Mouse (Mus musculus) C2C12 (cell line): ENCODE measurements around the gene Psmg3. TPM values are rescaled to one million over a fixed set of nuclear protein-coding genes. Genes with fewer than 3 reads are reported as not detected.

Experiments
- H3K27me3 ChIP-seq: one replicate; pipeline ENCODE4 v1.6.1; 2011; ENCODE audit not compliant: control insufficient read depth, insufficient read depth, insufficient read length
- H3K36me3 ChIP-seq: one replicate; pipeline ENCODE4 v1.6.1; 2011; ENCODE audit not compliant: control insufficient read depth, insufficient read depth
- H3K4me3 ChIP-seq: one replicate; pipeline ENCODE4 v1.5.1; 2011; ENCODE audit warnings: mild to moderate bottlenecking, control low read depth; ENCODE audit not compliant: poor library complexity, insufficient read depth, severe bottlenecking
- H3K79me2 ChIP-seq: one replicate; pipeline ENCODE4 v1.6.1; 2011; ENCODE audit not compliant: control insufficient read depth, insufficient read depth
- H3K79me3 ChIP-seq: one replicate; pipeline ENCODE4 v1.6.1; 2011; ENCODE audit warnings: low read depth, control low read depth
- H3ac ChIP-seq: one replicate; pipeline ENCODE3; 2011; ENCODE audit warnings: low read depth; ENCODE audit not compliant: control insufficient read depth, insufficient read length
- CEBPB ChIP-seq: IDR thresholded peaks from one replicate; pipeline ENCODE4 v1.6.1; 2011; ENCODE audit warnings: low read depth, mild to moderate bottlenecking, control low read depth, moderate library complexity
- CTCF ChIP-seq: IDR thresholded peaks from one replicate; pipeline ENCODE4 v1.5.1; 2011; ENCODE audit not compliant: control insufficient read depth, insufficient read depth, insufficient read length
- FOSL1 ChIP-seq: IDR thresholded peaks from one replicate; pipeline ENCODE4 v1.8.0; 2011; ENCODE audit warnings: mild to moderate bottlenecking, low read length; ENCODE audit not compliant: poor library complexity, insufficient read depth, severe bottlenecking
- MAX ChIP-seq: IDR thresholded peaks from one replicate; pipeline ENCODE4 v1.6.1; 2011; ENCODE audit warnings: mild to moderate bottlenecking, control low read depth
- MYOD1 ChIP-seq: IDR thresholded peaks from one replicate; pipeline ENCODE4 v1.6.1; 2011; ENCODE audit warnings: low read depth; ENCODE audit not compliant: control insufficient read depth, insufficient read length
- MYOG ChIP-seq: IDR thresholded peaks from one replicate; pipeline ENCODE4 v1.6.1; 2011; ENCODE audit not compliant: control insufficient read depth, insufficient read length; ENCODE audit errors: extremely low read depth
- USF1 ChIP-seq: IDR thresholded peaks from one replicate; pipeline ENCODE4 v1.6.1; 2011; ENCODE audit warnings: low read depth, mild to moderate bottlenecking, control low read depth, moderate library complexity
- polyA plus RNA-seq: library from polyadenylated mRNA; unstranded; fragments of >200 nt; fragmentation: generic; extraction: Trizol; gene quantifications from one replicate; pipeline ENCODE4 v1.2.1, GENCODE M21; 2012; ENCODE audit warnings: missing spikeins

Gene Psmg3
- polyA plus RNA-seq, 1 experiment = 68.8 TPM

DNA sequence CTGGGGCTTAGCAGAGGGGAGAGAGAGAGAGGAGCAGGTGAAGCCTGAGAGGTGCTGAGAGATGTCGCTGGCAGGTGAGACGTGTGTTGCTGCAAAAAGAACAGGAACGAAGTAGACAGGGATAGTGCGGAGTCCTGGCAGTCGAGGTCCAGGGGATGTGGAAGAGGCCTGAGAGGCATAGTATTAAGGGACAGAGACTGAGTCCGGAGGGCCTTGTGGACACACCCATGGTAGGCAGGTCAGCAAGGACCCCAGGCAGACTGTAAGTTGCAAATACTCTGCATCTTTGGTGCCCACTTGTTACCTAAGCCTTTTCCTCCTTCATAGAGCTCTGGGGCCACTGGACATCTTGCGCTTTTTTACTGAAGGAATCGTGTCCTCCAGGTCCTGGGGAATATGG is 25.5 kb downstream of the Psmg3 start:
- H3K79me3 ChIP-seq = peaks cover 15% of the 10 kb centered on the region
- H3K27me3 ChIP-seq = no peaks in the 10 kb centered on the region
- H3K36me3 ChIP-seq = peaks cover 28% of the 10 kb centered on the region
- no peak overlapping the region for H3ac ChIP-seq
- TF ChIP-seq CTCF = no peak
- TF ChIP-seq CEBPB = no peak
- TF ChIP-seq MYOG = no peak
- TF ChIP-seq MAX = no peak
- no peak for TF ChIP-seq MYOD1
- no peak for TF ChIP-seq USF1
- TF ChIP-seq FOSL1 = no peak
- no peak overlapping the region for H3K4me3 ChIP-seq
- peaks cover 25% of the 10 kb centered on the region for H3K79me2 ChIP-seq

DNA sequence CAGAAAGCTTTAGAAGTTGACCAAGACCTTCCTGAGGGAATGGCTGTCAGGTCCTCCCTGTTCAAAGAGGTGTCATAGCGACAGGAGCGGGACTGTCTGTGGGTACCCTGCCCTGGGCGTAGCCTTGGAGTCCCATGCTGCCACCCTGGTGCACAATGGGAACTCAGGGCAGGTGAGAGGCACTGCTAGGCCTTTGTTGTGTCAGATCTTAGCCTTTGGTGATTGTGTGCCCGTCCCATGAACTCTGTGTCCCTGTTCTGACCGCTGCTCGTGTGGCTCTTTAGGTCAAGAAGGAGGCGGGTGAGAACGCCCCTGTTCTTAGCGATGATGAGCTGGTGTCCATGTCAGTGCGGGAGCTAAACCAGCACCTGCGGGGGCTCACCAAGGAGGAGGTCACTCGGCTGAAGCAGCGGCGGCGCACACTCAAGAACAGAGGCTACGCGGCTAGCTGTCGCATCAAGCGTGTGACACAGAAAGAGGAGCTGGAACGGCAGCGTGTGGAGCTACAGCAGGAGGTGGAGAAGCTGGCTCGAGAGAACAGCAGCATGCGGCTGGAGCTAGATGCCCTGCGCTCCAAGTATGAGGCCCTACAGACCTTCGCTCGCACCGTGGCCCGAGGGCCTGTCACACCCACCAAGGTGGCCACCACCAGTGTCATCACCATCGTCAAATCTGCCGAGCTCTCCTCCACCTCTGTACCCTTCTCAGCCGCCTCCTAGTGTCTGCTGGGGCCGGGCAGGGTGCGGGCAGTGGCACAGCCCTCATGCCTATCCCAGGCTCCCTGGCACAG is 26.7 kb downstream of the Psmg3 start:
- no peaks in the 10 kb centered on the region for H3K27me3 ChIP-seq
- peaks cover 22% of the 10 kb centered on the region for H3K79me3 ChIP-seq
- no peak overlapping the region for H3K4me3 ChIP-seq
- TF ChIP-seq FOSL1 = no peak
- no peak for TF ChIP-seq CTCF
- TF ChIP-seq MAX = no peak
- no peak for TF ChIP-seq MYOD1
- no peak for TF ChIP-seq USF1
- no peak for TF ChIP-seq CEBPB
- TF ChIP-seq MYOG = no peak
- peaks cover 28% of the 10 kb centered on the region for H3K36me3 ChIP-seq
- no peak overlapping the region for H3ac ChIP-seq
- peaks cover 36% of the 10 kb centered on the region for H3K79me2 ChIP-seq

DNA sequence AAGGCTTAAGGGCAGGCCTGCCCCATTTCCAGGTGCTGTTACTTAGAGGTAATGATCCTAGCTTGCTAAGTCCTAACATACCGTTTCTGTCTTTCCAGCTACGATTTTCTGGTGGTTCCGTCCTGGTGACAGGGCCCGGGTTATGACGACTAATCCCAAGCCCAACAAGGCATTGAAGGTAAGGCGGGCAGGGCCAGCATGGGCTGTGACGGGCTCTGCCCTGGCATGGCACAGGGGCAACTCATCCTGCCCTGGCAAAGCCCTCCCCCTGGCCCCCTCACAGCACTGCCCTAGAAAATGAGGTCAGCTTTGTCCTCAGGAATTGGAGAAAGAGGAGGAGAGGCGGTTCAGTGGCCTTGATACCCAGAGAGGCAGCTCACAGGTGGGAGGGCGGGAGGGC is 27.6 kb downstream of the Psmg3 start:
- Histone ChIP-seq H3ac (no peak overlapping the region), H3K79me2 (peaks cover 45% of the 10 kb centered on the region), H3K36me3 (peaks cover 28% of the 10 kb centered on the region), H3K79me3 (peaks cover 26% of the 10 kb centered on the region), H3K27me3 (no peaks in the 10 kb centered on the region), H3K4me3 (no peak overlapping the region)
- no peak for TF ChIP-seq USF1
- no peak for TF ChIP-seq CEBPB
- TF ChIP-seq MAX = no peak
- TF ChIP-seq FOSL1 = no peak
- no peak for TF ChIP-seq MYOG
- no peak for TF ChIP-seq CTCF
- TF ChIP-seq MYOD1 = no peak

DNA sequence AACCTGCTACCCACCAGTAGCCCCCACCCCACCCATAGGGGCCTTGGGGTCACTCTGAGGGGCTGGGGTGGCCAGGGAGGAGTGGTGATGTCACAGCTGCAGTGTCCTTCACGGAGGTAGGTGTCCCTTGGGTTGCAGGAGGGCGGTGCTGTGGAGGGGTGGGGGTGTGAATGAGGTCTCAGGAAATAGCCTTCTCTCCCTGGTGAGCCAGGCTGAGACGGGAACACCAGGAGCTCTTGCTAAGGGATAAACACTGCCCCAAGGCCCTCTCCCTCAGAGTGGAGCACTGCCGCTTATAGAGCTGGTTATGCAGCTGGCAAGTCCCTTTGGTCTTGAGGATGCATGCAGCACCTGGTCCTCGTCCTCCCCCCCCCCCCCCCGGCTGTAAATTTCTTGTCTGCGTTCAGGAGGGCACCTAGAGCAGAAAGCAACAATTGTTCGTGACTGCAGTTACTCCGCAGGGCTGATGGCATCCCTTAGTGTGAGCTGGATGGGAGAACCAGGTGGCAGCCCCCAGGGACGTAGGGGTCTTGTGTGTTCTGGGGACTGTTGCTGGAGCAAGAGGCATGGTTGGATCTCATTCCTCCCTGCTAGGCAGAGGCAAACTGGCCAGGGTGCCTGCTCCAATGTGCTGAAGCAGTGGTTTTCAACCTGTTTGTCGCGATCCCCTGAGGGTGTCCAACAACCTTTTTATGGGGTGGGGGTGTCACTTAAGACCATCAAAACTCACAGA is 28.4 kb downstream of the Psmg3 start:
- Histone ChIP-seq H3K4me3 (no peak overlapping the region), H3K79me2 (peaks cover 52% of the 10 kb centered on the region), H3K36me3 (peaks cover 28% of the 10 kb centered on the region), H3ac (peak overlapping the region; percentile 7), H3K27me3 (no peaks in the 10 kb centered on the region), H3K79me3 (peaks cover 31% of the 10 kb centered on the region)
- TF ChIP-seq MYOG (no peak), MYOD1 (no peak), FOSL1 (no peak), CEBPB (no peak)

DNA sequence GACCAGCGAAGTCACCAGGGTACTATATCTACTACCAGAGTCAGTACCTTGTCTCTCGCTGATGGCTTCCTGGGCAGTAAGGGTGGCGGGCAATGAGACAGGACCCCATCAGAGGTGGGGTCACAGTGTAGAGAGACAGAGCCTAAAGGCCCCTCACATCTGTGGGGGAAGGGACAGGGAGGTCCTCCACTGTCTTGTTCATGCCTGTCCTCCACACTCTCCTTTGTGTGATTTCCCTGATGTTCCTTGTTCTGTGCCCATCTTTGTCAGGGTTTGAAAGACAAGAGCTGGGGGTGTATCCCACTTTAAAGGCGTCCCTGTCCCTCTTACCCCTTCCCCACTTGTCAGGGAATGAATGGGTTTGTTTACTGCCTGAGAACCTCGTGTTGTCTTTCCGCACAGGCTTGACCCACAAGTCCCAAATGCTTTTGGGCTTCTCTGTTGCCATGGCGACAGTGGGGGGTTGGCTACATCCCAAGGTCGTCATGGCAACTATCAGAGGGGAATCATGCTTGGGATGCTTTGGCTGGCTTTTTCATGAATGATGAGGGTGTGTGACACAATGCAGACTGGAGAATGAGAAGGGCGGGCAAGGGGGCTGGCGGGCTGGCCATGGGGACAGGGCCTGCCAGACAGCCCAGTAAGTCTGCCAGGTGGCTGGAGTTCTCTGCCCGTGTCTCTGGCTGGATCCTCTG is 29.1 kb downstream of the Psmg3 start:
- no peak overlapping the region for H3K4me3 ChIP-seq

More for the DNA sequence above, 29.1 kb downstream of the Psmg3 start:
- H3K79me3 ChIP-seq = peaks cover 31% of the 10 kb centered on the region
- H3K36me3 ChIP-seq = peaks cover 28% of the 10 kb centered on the region
- peaks cover 58% of the 10 kb centered on the region for H3K79me2 ChIP-seq
- peak overlapping the region; percentile 7 for H3ac ChIP-seq
- TF ChIP-seq MYOD1 = no peak
- no peak for TF ChIP-seq CTCF
- TF ChIP-seq MAX = no peak
- no peak for TF ChIP-seq FOSL1
- TF ChIP-seq MYOG = no peak
- TF ChIP-seq USF1 = no peak
- no peak for TF ChIP-seq CEBPB
- H3K27me3 ChIP-seq = no peaks in the 10 kb centered on the region
